Mouse (Mus musculus): ENCODE measurements around the gene Fbxw7.

Gene Fbxw7

GRCm38 (mm10) chr3:84897952-84898351 lies 82.9 kb downstream of the Fbxw7 start:
- no peak for DNase-seq

DNA sequence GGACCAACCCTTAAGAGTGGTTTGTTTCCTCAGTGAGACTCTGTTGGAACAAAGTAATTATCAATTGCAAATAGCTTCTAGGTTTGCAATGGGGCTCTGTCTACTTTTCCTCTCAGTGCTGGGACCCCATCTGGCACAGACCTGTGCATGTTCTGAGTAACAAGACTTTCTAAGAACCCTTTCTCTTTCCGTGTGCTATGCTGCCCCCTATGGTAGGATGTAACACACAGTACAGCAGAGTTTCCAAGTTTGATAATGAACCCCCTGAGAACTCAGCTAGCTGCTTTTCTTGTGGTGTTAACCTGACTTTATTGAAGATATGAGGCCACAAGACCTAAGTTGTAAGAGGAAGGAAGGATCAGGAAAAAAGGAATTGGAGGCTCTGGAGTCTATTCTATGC lies 91.5 kb downstream of the Fbxw7 start:
- DNase-seq = no peak

DNA sequence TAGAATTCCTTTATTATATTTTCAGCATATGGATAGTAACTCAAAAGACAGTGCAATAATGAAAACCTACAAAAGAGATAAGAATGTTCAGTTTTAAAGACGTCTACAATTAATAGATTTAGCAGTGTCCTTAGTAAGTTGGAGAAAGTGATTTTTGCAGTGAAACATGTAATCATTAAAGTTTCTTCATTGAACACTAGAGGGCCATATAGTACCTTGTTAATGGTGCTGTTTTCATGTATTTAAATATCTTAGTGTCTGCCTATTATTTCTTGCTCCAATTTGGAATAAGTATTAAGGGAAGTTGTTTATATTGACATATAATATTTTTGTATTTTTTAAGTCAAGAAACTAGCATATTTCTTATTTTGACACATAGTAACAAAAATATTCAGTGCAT lies 99.2 kb downstream of the Fbxw7 start:
- no peak for DNase-seq

- no peak for DNase-seq
Measured at GRCm38 (mm10) chr3:84917903-84918679, 103.0 kb downstream of the Fbxw7 start.

- DNase-seq = no peak
Measured at GRCm38 (mm10) chr3:84921704-84922420, 106.8 kb downstream of the Fbxw7 start.

DNA sequence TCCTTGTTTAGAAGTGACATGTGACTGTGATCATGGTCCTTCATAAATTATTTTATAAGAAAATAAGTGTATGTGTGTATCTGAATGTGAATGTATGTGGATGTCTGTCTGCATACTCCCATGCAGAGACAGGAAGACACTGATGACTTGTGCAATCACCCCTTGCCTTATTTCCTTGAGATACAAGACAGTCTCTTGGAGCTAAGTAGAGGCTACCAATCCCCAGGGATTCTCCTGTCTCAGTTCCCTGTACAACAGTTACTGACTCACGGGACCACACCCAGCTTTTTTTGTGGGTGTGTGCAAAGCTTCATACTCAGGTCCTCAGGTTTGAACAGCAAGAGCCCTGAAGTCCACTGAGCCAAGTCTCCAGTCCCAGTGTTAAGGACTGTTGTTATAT lies 108.2 kb downstream of the Fbxw7 start:
- no peak for DNase-seq

- DNase-seq = no peak
Measured at GRCm38 (mm10) chr3:84923670-84924069, 108.6 kb downstream of the Fbxw7 start.

DNA sequence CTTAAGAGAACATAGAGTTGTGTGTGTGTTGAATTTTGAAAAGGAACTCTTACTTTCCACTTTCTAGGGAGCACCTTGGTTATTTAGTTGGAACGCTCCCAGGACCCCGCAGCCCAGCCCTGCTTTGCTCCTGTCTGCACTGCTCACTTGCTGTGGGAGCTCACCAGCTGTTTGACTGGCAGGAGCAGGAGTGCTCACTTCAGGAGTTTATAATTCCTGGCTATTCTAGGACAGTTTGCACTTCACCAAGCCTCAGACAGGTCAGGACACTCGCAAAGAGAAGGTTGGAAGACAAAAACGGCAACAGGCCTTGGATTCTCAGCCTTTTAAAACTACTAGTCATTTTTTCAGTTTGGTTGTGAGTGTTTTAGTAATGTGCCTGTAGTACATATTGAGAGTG lies 110.2 kb downstream of the Fbxw7 start:
- DNase-seq = no peak

GRCm38 (mm10) chr3:84926140-84926539 lies 111.1 kb downstream of the Fbxw7 start:
- no peak for DNase-seq

- DNase-seq = no peak
Measured at GRCm38 (mm10) chr3:84927168-84927794, 112.2 kb downstream of the Fbxw7 start.

DNA sequence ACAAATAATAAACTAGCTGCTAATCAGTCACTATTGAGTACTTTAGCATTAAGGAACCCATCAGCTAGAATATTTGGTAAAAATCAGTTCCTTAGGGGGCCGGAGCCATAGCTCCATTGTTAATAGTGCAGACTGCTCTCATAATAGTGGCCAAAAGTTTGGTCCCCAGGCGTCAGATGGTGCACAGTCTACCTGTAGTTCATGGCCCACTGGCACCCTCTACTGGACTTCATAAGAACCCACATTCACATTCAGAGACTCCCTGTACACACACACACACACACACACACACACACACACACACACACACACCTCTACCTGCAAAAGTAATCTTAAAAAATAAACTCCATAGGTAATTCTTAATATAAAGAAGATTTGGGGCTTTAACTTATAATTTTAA lies 112.8 kb downstream of the Fbxw7 start:
- no peak for DNase-seq

DNA sequence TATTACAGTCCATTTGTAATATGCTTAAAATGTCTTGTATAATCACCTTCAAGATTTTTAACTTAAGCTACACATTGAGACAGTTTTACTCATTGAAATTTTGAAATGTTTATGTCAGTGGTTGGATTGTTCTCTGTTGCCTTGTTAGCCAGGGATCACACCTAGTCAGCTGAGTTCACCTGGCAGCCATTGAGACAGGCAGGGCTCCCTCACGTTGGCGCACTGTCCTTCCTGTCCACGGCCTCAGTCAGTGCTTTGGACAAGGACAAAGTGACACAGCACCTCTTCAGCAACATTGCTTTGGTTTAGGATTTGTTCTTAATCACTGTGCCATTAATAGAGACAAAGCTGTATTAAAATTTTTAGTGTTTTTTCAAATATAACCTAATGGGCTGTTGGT lies 114.1 kb downstream of the Fbxw7 start:
- no peak for DNase-seq

DNA sequence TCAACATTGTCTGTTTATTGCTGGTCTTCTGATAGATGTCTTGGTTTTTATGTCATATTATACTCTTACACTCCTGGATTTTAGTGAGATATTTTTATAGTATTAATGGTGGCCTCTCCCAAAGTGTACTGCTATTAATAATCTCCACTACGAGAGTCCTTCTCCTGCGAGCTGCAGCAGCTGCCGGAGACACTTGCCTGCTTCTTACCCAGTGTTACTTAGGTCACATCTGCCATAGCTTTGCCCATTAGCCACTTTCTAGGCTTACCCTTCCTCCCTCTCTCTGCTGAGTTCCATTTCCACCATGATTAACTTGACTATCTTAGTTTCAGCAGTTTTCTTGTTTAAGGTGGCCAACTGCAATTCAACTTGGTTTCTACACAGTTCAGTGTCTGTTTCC lies 115.6 kb downstream of the Fbxw7 start:
- no peak for DNase-seq

DNA sequence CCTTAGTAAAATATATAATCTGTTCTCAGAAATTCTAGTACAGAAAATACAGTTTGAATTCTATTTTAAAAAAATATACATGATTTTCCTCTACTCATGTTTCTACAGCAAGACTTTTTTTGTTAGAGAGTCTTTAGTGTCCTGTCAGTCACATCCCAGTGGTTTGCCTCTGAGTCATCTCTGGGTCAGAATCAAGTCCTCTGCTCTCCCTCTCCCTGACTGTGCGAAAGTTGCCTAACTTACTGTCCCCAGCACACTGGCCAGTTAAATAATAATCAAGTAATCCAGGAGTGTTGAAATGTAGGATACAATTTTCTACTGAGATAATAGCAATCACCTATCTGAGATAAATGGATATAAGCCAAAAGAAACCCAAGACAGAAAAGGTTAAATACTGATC lies 120.7 kb downstream of the Fbxw7 start:
- DNase-seq = no peak

DNA sequence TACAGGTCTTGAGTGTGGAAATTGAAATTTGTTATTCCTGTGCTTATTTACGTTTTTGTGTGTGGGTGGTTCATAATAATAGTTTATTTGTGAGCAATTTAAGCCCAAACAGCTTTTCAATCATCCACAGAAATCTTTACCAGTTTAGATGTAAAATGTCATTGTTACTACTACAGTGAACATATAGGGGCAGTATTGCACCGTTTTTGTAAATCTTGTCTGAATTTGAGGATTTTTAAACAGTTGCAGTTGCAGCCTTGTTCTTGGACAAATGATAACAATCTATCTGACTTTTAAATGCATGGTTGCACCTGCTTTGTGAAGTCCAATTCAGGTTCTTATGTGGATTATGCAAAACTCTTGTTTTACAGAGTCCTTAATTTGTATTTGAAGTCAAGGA lies 121.2 kb downstream of the Fbxw7 start:
- DNase-seq = no peak

GRCm38 (mm10) chr3:84936956-84937355 lies 121.9 kb downstream of the Fbxw7 start:
- DNase-seq = no peak

- no peak for DNase-seq
Measured at GRCm38 (mm10) chr3:84937360-84938355, 122.6 kb downstream of the Fbxw7 start.

DNA sequence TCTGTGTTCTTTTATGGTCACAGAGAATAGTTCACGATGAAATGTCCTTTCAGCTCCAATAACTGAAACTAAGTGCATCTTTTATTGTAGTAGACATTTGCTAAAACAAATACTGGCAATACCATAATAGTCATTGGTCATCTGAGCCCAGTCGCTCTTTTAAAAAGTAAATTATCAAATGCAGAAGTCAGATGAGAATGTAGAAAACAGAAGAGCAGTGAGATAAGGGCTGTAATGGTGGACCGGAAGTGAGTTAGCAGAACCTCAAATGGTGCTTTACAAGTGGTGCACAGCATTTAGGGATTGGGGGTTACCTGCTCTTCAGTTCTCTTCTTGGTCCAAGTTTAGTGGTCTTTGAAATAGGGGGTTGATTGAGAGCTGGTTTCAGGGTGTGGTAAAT lies 129.9 kb downstream of the Fbxw7 start:
- DNase-seq = no peak

DNA sequence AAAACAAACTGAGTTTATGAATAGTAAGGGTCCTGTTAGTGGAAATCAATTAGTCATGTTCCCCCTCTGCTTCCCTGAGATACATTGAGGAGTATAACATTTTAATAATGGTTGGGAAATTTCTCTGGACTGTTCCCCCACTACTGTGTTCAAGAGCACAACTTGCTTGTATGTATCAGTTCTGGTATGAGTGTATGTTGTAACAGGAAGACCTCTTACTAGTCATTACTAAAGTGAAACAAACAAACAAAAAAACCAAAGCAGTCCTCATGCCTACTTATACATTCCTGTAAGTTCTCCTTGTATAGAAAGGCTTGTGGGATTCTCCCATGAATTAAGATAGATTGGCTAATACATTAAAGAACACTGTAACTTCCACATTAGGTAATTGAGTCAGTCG lies 131.3 kb downstream of the Fbxw7 start:
- no peak for DNase-seq

GRCm38 (mm10) chr3:84949387-84949786 lies 134.3 kb downstream of the Fbxw7 start:
- no peak for DNase-seq

DNA sequence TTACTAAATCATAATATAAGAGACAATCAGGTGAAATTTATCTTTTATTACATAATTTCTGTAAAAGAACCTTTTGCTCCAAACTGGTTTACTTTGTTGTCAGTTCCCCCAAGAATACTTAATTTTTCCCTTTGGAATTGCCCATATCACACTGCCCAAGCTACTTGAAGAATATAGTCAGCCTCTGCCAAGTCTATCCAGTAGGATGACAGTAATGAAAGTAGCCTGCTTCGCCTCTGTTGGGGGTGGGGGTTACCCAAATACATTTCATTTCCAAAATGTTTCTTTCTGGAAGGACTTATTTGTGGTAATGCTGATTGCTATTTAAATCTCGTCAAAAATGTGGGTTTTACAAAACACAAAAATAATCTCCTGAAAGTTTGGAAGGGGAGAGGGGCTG lies 136.6 kb downstream of the Fbxw7 start:
- DNase-seq = no peak

DNA sequence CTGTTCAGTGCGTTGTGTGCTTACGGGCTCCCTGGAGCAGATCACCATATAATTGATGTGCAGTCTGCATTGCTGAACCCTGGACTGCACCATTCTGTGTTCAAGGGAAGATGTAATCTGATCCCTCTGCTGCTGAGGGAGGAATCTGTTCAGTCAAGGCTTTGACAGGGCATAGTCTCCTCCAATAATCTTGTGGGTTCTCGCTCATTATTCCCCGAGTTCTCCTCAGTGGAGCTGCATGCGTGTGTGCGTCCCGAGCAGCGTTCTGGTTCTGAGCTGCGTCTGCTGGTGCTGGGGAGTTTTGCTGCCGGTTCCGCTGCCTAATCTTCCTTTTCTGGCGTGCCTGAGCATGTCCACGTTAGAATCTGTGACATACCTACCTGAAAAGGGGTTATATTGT lies 137.1 kb downstream of the Fbxw7 start:
- DNase-seq = peak; percentile 87

Data from cerebellum, adult 11-12 months (tissue).